Mouse (Mus musculus) erythroblast, embryonic 14.5 days (primary cell): Measurements from ENCODE around the gene Pum2. TPM values are rescaled to one million over a fixed set of nuclear protein-coding genes. Genes with fewer than 3 reads are reported as not detected.

Experiments used
- H3K27me3 ChIP-seq: 2 replicates; pipeline ENCODE4 v1.6.1; 2012; ENCODE audit warnings: inconsistent platforms; ENCODE audit not compliant: control insufficient read depth
- H3K36me3 ChIP-seq: 2 replicates; pipeline ENCODE4 v1.6.1; 2012; ENCODE audit warnings: mild to moderate bottlenecking, inconsistent platforms; ENCODE audit not compliant: control insufficient read depth
- H3K4me1 ChIP-seq: 2 replicates; pipeline ENCODE4 v1.6.1; 2012; ENCODE audit warnings: inconsistent platforms; ENCODE audit not compliant: control insufficient read depth
- H3K4me3 ChIP-seq: replicated peaks from 2 replicates; pipeline ENCODE3; 2012; ENCODE audit warnings: moderate library complexity, mild to moderate bottlenecking, inconsistent platforms
- H3K9me3 ChIP-seq: 2 replicates; pipeline ENCODE4 v1.6.1; 2012; ENCODE audit warnings: low read length, inconsistent platforms, mixed read lengths; ENCODE audit not compliant: control insufficient read depth
- GATA1 ChIP-seq: IDR thresholded peaks from 2 replicates; pipeline ENCODE4 v1.6.1; 2012; ENCODE audit warnings: low read length, inconsistent platforms, mixed read lengths
- TAL1 ChIP-seq: IDR thresholded peaks from 3 replicates; pipeline ENCODE4 v1.6.1; 2012; ENCODE audit warnings: low read length, inconsistent platforms, mixed read lengths
- polyA plus RNA-seq: library from polyadenylated mRNA; stranded (reverse); fragments of >175 nt; gene quantifications from 2 replicates; pipeline ENCODE4 v1.2.3, GENCODE M21; 2012

The Pum2 gene
- polyA plus RNA-seq, 1 experiment, result 0.59 TPM

DNA sequence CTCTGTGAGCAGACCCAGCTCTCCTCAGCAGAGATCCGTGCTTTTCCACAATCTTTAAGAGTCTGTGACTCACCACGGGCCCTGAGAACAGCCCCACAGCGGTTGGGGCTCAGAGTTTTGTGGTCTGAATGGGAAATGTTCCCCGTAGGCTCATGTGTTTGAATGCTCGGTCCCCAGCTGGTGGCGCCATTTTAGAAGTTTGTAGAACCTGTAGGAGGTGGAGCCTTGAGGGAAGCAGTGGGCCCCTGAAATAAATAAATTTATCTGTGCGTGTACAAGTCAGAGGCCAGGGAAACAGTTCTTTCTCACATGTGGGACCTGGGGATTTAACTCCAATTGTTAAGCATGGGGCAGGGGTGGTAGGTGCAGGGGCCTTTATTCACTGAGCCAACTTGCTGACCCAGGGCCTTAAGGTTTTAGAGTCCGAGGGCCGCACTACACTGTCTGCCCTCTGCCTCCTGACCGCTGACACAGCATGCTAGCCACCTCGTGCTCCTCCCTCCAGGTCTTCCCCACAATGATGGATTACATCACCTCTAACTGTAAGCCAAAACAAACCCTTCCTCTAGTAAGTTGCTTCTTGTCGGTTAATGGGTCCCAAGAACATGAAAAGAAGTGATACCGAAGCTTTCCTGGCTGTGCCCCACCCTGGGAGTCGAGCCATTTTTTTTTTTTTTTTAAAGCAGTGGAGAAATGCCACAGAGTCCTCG, 90.4 kb downstream of the Pum2 start:
- TF ChIP-seq TAL1 (no peak), GATA1 (no peak)
- no peak overlapping the region for H3K4me3 ChIP-seq
- H3K36me3 ChIP-seq, result no peaks in the 10 kb centered on the region
- no peaks in the 10 kb centered on the region for H3K4me1 ChIP-seq
- H3K9me3 ChIP-seq, result no peaks in the 10 kb centered on the region; the same call in 1 of the 2 replicates
- H3K27me3 ChIP-seq, result no peaks in the 10 kb centered on the region; the same call in 1 of the 2 replicates

DNA sequence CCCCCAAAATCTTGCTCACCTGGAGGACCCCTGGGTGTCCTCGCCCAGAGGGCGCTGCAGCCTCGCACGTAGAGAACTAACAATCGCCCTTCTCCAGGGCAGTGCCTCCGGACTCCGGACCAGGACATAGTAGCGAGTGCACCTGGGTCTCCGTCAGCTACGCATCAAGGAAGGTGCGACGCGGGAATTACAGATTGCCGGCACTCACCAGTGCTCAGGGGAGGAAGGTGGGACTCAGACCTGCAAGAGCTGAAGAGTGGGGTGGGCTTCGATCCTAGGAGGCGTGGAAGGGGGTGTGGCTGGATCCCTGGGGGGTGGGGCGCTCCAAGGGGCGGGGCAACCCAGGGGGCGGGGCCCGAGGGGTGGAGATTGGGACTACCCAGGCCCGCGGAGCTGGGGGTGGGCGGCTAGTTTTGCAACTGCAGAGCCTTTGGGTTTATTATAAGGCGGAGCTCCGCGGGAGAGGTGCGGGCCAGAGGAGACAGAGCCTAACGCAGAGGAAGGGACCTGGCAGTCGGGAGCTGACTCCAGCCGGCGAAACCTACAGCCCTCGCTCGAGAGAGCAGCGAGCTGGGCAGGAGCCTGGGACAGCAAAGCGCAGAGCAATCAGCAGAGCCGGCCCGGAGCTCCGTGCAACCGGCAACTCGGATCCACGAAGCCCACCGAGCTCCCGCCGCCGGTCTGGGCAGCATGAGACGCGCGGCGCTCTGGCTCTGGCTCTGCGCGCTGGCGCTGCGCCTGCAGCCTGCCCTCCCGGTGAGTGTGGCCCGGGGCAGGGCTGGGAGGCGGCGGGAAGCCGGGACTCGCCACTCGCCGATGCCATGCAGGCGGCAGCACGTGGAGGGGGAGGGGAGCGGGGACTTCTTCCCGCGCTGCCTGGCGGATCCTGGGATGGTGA, 97.3 kb downstream of the Pum2 start, which contains the start of gene Sdc1:
Gene Sdc1, plus strand, starts transcription at position 378 of the 898 bp plus-strand sequence.
- H3K36me3 ChIP-seq, result no peaks in the 10 kb centered on the region
- H3K27me3 ChIP-seq, result peaks cover 42% of the 10 kb centered on the region
- peak within 1 kb of the TSS; percentile 67 for H3K4me3 ChIP-seq
- no peaks in the 10 kb centered on the region; the same call in 1 of the 2 replicates for H3K9me3 ChIP-seq
- peaks cover 27% of the 10 kb centered on the region for H3K4me1 ChIP-seq
- TF ChIP-seq TAL1 (no peak), GATA1 (no peak)

DNA sequence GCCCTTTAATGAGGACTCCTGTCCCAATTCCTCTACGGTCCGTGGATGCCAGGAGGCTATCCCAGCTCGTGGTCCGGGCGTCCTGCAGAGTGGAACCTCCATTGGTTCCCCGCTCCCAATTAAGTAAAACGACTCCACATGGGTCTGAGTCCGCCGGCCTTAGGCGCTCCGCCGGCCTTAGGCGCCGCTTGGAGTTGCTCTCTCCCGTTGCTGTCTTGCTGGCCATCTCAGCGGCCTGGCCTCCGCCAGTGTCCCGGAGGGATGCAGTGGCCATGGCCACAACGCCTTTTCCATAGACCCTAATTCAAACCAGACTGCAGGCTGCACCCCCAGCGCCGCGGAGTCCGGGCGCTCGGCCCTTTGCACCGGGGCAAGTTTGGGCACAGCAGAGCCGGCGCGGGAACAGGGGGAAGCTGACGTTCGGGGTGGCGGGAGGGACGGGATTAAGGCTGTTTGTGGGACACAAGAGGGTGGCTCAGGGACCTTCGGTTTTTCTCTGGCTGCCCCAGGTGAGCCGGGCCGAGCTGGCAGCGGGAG, 98.0 kb downstream of the Pum2 start:
- Histone ChIP-seq H3K36me3 (no peaks in the 10 kb centered on the region), H3K4me3 (peak overlapping the region; percentile 67), H3K9me3 (no peaks in the 10 kb centered on the region; the same call in 1 of the 2 replicates), H3K27me3 (peaks cover 42% of the 10 kb centered on the region), H3K4me1 (peaks cover 27% of the 10 kb centered on the region)
- TF ChIP-seq TAL1, result no peak

DNA sequence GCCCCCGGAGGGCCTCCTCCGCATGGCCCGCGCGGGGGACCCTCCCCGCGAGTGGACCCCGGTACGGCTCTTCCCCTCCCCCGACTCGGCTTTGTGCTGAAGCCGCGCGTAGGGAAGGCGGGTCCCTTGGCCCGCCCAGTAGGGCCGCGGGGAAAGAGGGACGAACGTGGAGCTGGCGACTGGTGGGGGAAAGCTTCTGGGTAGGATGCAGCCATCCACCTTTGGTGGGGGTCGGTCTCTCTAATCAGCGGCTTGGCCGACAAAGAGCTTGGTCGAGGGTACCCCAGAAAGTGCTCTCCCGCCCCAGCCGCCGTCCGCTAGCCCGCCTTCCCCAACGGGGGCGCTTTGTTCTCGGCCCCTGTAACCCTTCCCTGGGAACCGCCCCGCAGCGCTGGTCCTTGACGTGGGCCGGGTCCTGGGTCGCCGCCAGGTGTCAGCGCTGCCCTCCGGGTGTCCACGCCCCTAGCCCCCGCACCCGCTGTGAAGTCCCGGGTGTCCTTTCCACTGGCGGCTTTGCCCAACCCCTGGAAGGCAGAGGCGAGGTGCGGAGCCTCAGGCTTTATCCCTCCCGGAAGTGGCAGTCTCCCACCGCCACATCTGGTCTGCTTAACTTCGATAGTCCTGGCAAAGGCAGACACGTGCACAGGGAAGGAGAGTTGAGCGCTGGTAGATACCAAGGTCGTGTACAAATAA, 98.7 kb downstream of the Pum2 start:
- no peaks in the 10 kb centered on the region for H3K36me3 ChIP-seq
- peaks cover 42% of the 10 kb centered on the region for H3K27me3 ChIP-seq
- H3K4me1 ChIP-seq, result peaks cover 27% of the 10 kb centered on the region
- TF ChIP-seq TAL1 (no peak), GATA1 (no peak)
- H3K4me3 ChIP-seq, result peak overlapping the region; percentile 67
- no peaks in the 10 kb centered on the region; the same call in 1 of the 2 replicates for H3K9me3 ChIP-seq

DNA sequence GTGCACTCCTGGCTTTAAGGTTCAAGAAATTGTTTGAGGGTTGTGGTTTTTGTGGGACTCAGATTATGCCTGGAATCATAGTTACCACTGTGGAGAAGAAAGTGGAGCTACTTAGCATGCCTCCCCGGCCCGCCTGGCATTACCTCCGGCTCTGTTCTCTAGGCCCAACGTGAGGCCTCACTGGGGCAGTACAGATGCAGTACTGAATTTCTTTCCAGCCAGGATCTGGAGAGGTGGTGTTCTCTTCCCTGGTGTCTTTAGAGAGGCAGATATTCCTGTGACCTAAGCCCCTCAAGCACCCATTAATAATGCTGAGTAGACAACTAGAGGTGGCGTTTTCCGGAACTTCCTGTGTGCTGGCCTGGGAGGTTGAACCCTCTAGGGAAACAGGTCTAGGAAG, 99.4 kb downstream of the Pum2 start:
- H3K36me3 ChIP-seq, result no peaks in the 10 kb centered on the region
- peaks cover 31% of the 10 kb centered on the region for H3K4me1 ChIP-seq
- H3K9me3 ChIP-seq, result no peaks in the 10 kb centered on the region; the same call in 1 of the 2 replicates
- no peak overlapping the region for H3K4me3 ChIP-seq
- H3K27me3 ChIP-seq, result peaks cover 42% of the 10 kb centered on the region
- no peak for TF ChIP-seq TAL1
- TF ChIP-seq GATA1, result no peak

DNA sequence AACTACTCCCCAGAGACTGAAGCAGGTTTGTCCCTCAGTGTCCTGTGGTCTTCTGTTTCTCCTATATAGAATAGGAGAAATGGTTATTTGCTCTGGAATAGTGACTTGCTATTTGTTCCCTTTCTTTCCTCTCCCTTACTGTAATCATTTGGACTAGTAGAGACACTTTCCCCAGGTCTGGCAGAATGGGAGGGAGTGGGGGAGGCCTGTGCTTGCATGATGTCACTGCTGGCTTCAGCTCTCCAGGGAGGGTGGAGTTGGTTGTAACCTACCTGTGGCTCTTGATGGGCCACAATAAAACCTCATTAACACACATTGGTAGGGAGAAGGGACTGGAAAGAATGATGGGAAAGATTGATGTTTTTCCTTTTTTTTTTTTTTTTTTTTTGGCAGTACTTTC, 100.2 kb downstream of the Pum2 start:
- Histone ChIP-seq H3K9me3 (no peaks in the 10 kb centered on the region), H3K4me1 (peaks cover 32% of the 10 kb centered on the region), H3K36me3 (no peaks in the 10 kb centered on the region), H3K27me3 (peaks cover 42% of the 10 kb centered on the region), H3K4me3 (no peak overlapping the region)
- TF ChIP-seq GATA1 (no peak), TAL1 (no peak)

DNA sequence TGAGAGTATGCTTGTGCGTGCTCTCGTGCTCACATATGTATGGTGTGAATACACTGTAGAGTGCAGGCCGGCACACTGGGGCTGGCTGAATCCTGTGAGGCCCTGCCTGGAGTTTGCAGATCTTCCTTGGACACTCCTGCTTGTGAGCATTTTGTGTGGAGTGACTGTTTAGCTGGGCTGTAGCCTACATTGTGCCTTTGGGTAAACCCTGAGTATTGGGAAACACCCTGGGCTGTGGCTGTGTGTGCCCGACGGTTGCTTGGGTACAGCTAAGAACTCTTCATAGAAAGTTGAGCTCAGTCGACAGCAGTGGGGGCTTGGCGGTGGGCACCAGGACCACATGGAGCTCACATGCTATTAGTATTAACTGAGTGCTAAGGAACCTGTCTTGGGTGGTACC, 102.3 kb downstream of the Pum2 start:
- no peak for TF ChIP-seq GATA1
- TF ChIP-seq TAL1, result no peak
- Histone ChIP-seq H3K4me1 (peaks cover 26% of the 10 kb centered on the region), H3K9me3 (no peaks in the 10 kb centered on the region), H3K36me3 (no peaks in the 10 kb centered on the region), H3K4me3 (no peak overlapping the region), H3K27me3 (peaks cover 29% of the 10 kb centered on the region)

DNA sequence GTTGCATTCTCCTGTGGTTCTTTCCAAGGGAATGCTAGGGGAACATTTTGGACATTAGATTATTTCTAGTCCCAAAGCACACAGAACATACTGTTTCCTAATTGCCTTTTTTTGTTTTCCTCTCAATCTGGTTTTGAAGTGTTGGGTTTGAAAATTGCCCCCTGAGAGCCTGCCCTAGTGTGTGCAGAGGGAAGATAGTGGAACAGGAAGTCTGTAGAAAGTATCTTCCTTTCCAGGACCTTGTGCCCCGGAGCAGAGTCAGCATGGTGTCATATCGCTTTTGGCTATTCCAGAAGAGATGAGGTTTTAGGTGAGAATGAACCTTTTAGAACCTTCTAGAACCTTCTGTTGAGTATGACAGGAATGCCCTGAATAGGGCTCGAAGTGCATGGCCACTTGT, 102.8 kb downstream of the Pum2 start:
- Histone ChIP-seq H3K27me3 (peaks cover 23% of the 10 kb centered on the region), H3K4me3 (no peak overlapping the region), H3K9me3 (no peaks in the 10 kb centered on the region), H3K36me3 (no peaks in the 10 kb centered on the region), H3K4me1 (peaks cover 21% of the 10 kb centered on the region)
- TF ChIP-seq GATA1 (no peak), TAL1 (no peak)
